Mouse (Mus musculus): ENCODE results near the gene Slc39a5. TPM values are rescaled to one million over a fixed set of nuclear protein-coding genes. Genes with fewer than 3 reads are reported as not detected.

Slc39a5 gene
- total and polyA plus RNA-seq, 3 experiments, result not detected

GRCm38 (mm10) chr10:128424604-128425003 is 23.6 kb upstream of the Slc39a5 start:
- DNase-seq (ENCODE audit: low read depth, low spot score), result peak; percentile 86
- H3K36me3 ChIP-seq (ENCODE audit: control insufficient read depth in 1 of 2, insufficient read depth in 2 of 2, low read length in 2 of 2), result peaks cover 9 to 20% of the 10 kb centered on the region in 2 experiments
- H3K4me1 ChIP-seq (ENCODE audit: control insufficient read depth in 1 of 2, insufficient read depth in 2 of 2, low read length in 2 of 2), result peaks cover 4 to 13% of the 10 kb centered on the region in 2 experiments
- no peaks in the 10 kb centered on the region for H3K27me3 ChIP-seq (ENCODE audit: control insufficient read depth in 1 of 2, insufficient read depth in 2 of 2, low read length in 2 of 2)
- no peaks in the 10 kb centered on the region for H3K79me2 ChIP-seq (ENCODE audit: control insufficient read depth, insufficient read depth, low read length, poor library complexity)
- H3K27ac ChIP-seq (ENCODE audit: control insufficient read depth, low read depth, low read length), result peak overlapping the region; percentile 87
- no peaks in the 10 kb centered on the region for H3K9me3 ChIP-seq (replicated peaks; ENCODE audit: insufficient read depth, low read length)
- H3K4me3 ChIP-seq (ENCODE audit: control insufficient read depth in 1 of 2, insufficient read depth in 1 of 2, low read depth in 2 of 2, low read length in 2 of 2), result peak overlapping the region; percentile 17 to 25
- H3K9ac ChIP-seq (ENCODE audit: control insufficient read depth, low read depth, low read length, poor library complexity, severe bottlenecking), result peak overlapping the region; percentile 53
- TF ChIP-seq ZMIZ1 (IDR thresholded peaks at IDR 0.05; ENCODE audit: low read depth, low read length) (peak; percentile 42; the same call in 1 of the 2 replicates), SIN3A (IDR thresholded peaks at IDR 0.05; ENCODE audit: low read length) (peak; percentile 81), MYB (IDR thresholded peaks at IDR 0.05; ENCODE audit: low read depth, low read length) (peak; percentile 60; the same call in 1 of the 2 replicates), USF2 (IDR thresholded peaks at IDR 0.05; ENCODE audit: borderline replicate concordance in 1 of 2, insufficient read depth in 1 of 2, low read depth in 1 of 2, low read length in 2 of 2) (no peak), MAX (IDR thresholded peaks at IDR 0.05; ENCODE audit: low read length) (peak; percentile 72), NRF1 (IDR thresholded peaks at IDR 0.05; ENCODE audit: insufficient read depth, low read depth, low read length, poor library complexity, severe bottlenecking) (no peak), RAD21 (IDR thresholded peaks at IDR 0.05; ENCODE audit: low read depth, low read length) (no peak), TCF12 (IDR thresholded peaks at IDR 0.05; ENCODE audit: low read depth, low read length) (peak; percentile 34), ZC3H11A (IDR thresholded peaks at IDR 0.05; ENCODE audit: low read depth, low read length) (no peak), POLR2A (IDR thresholded peaks at IDR 0.05; ENCODE audit: control insufficient read depth in 1 of 2, insufficient read depth in 1 of 2, low read depth in 1 of 2, low read length in 2 of 2, poor library complexity in 1 of 2) (peak in 1 of 2 experiments; percentile 42; a peak in 1 of 4 replicates), RCOR1 (IDR thresholded peaks at IDR 0.05; ENCODE audit: low read depth, low read length) (no peak), MEF2A (IDR thresholded peaks at IDR 0.05; ENCODE audit: extremely low read depth, insufficient replicate concordance, low read depth, low read length, poor library complexity, severe bottlenecking) (no peak), MAFK (IDR thresholded peaks at IDR 0.05; ENCODE audit: borderline replicate concordance, low read depth, low read length) (no peak), ZKSCAN1 (IDR thresholded peaks at IDR 0.05; ENCODE audit: low read depth, low read length) (no peak), GATA1 (IDR thresholded peaks at IDR 0.05; ENCODE audit: low read depth, low read length) (peak; percentile 16; the same call in 1 of the 2 replicates), ELF1 (IDR thresholded peaks at IDR 0.05; ENCODE audit: low read depth, low read length) (peak; percentile 77), TBP (IDR thresholded peaks at IDR 0.05; ENCODE audit: low read depth, low read length) (no peak), CHD1 (IDR thresholded peaks at IDR 0.05; ENCODE audit: low read depth, low read length) (no peak), POLR2AphosphoS5 (IDR thresholded peaks at IDR 0.05; ENCODE audit: borderline replicate concordance, low read depth, low read length) (no peak), KAT2A (conservative IDR thresholded peaks at IDR 0.05; ENCODE audit: low read depth, low read length) (no peak; the same call in 1 of the 2 replicates), CHD2 (IDR thresholded peaks at IDR 0.05; ENCODE audit: low read length) (no peak), BHLHE40 (IDR thresholded peaks at IDR 0.05; ENCODE audit: borderline replicate concordance, low read depth, low read length) (peak; percentile 28; the same call in 1 of the 2 replicates), ZNF384 (IDR thresholded peaks at IDR 0.05; ENCODE audit: low read depth, low read length) (no peak), SMC3 (IDR thresholded peaks at IDR 0.05; ENCODE audit: low read depth, low read length) (no peak), UBTF (IDR thresholded peaks at IDR 0.05; ENCODE audit: borderline replicate concordance, insufficient read depth, low read depth, low read length) (no peak), MYC (IDR thresholded peaks at IDR 0.05; ENCODE audit: low read depth, low read length) (peak; percentile 94), EP300 (IDR thresholded peaks at IDR 0.05; ENCODE audit: low read depth in 1 of 2, low read length in 2 of 2) (peak; percentile 21 to 68; a peak in 3 of 4 replicates), TAL1 (IDR thresholded peaks at IDR 0.05; ENCODE audit: low read length) (no peak), CTCF (IDR thresholded peaks at IDR 0.05 in 2 of 3, conservative IDR thresholded peaks at IDR 0.05 in 1 of 3; ENCODE audit: control insufficient read depth in 1 of 3, insufficient read depth in 1 of 3, low read depth in 2 of 3, low read length in 3 of 3, poor library complexity in 1 of 3, severe bottlenecking in 1 of 3) (no peak), HCFC1 (IDR thresholded peaks at IDR 0.05; ENCODE audit: low read depth, low read length) (peak; percentile 74), USF1 (IDR thresholded peaks at IDR 0.05; ENCODE audit: low read depth, low read length) (peak; percentile 50), GABPA (IDR thresholded peaks at IDR 0.05; ENCODE audit: low read depth, low read length) (no peak), MAZ (IDR thresholded peaks at IDR 0.05; ENCODE audit: low read depth, low read length) (peak; percentile 68; the same call in 1 of the 2 replicates), MXI1 (IDR thresholded peaks at IDR 0.05; ENCODE audit: low read depth, low read length) (peak; percentile 87), NELFE (IDR thresholded peaks at IDR 0.05; ENCODE audit: low read depth, low read length) (peak; percentile 48; the same call in 1 of the 2 replicates), E2F4 (IDR thresholded peaks at IDR 0.05; ENCODE audit: borderline replicate concordance, low read depth, low read length) (no peak), ETS1 (IDR thresholded peaks at IDR 0.05; ENCODE audit: low read depth, low read length) (peak; percentile 74)
